Mouse (Mus musculus) midbrain, embryonic 16.5 days (tissue): ENCODE data around the gene 0610010K14Rik. TPM values are rescaled to one million over a fixed set of nuclear protein-coding genes. Genes with fewer than 3 reads are reported as not detected.

Source experiments
- ATAC-seq: fragments of 200-750 bp; cut with Nextera tagmentation; 2 replicates; pipeline ENCODE4 v1.8.0; 2017; ENCODE audit warnings: moderate TSS enrichment
- H3K27ac ChIP-seq: fragments of 300-500 bp; sonication (generic); 2 replicates; pipeline ENCODE4 v1.5.1; 2014; ENCODE audit warnings: mild to moderate bottlenecking, low read length, mixed read lengths
- H3K27me3 ChIP-seq: fragments of 300-500 bp; sonication (generic); 2 replicates; pipeline ENCODE4 v1.6.1; 2014; ENCODE audit warnings: low read depth, low read length, mixed read lengths; ENCODE audit not compliant: control insufficient read depth, insufficient read depth
- H3K36me3 ChIP-seq: fragments of 300-500 bp; sonication (generic); 2 replicates; pipeline ENCODE4 v1.6.1; 2014; ENCODE audit warnings: mild to moderate bottlenecking, low read length, moderate library complexity, mixed read lengths; ENCODE audit not compliant: control insufficient read depth, insufficient read depth
- H3K4me1 ChIP-seq: fragments of 300-500 bp; sonication (generic); 2 replicates; pipeline ENCODE4 v1.6.1; 2014; ENCODE audit warnings: mild to moderate bottlenecking, low read length, mixed read lengths; ENCODE audit not compliant: control insufficient read depth, insufficient read depth
- H3K4me2 ChIP-seq: fragments of 300-500 bp; sonication (generic); 2 replicates; pipeline ENCODE4 v1.6.1; 2014; ENCODE audit warnings: mild to moderate bottlenecking, low read length, mixed read lengths
- H3K4me3 ChIP-seq: fragments of 300-500 bp; sonication (generic); 2 replicates; pipeline ENCODE4 v1.5.1; 2014; ENCODE audit warnings: low read depth, mild to moderate bottlenecking, low read length, moderate library complexity, mixed read lengths
- H3K9ac ChIP-seq: fragments of 300-500 bp; sonication (generic); 2 replicates; pipeline ENCODE4 v1.6.1; 2014; ENCODE audit warnings: low read depth, low read length, mixed read lengths
- H3K9me3 ChIP-seq: fragments of 300-500 bp; sonication (generic); replicated peaks from 2 replicates; pipeline ENCODE4 v1.6.1; 2014; ENCODE audit warnings: mild to moderate bottlenecking, low read length, mixed read lengths; ENCODE audit not compliant: control insufficient read depth, poor library complexity, severe bottlenecking
- WGBS: fragments of 180-500 bp; shearing (Covaris S2); extraction: QIAGEN DNeasy Blood & Tissue Kit; methylation state at CpG from one replicate; pipeline ENCODE4 v1.1.7; 2014; 5-methylcytosine and 5-hydroxymethylcytosine counted together
- microRNA counts: library from miRNA; unstranded; fragments of <30 nt; microRNA quantifications from one replicate; lab custom pipeline; 2016
- microRNA-seq: library from miRNA; unstranded; fragments of <30 nt; microRNA quantifications from one replicate; pipeline ENCODE4, GENCODE M21; 2017
- polyA plus RNA-seq: library from polyadenylated mRNA; unstranded; fragments of >200 nt; fragmentation: Nextera tagmentation; extraction: Ambion mirVana; gene quantifications from 2 replicates; pipeline ENCODE4 v1.2.1, GENCODE M21; 2015

Gene 0610010K14Rik
- polyA plus RNA-seq, 1 experiment from 2014 or later = 165 TPM

DNA sequence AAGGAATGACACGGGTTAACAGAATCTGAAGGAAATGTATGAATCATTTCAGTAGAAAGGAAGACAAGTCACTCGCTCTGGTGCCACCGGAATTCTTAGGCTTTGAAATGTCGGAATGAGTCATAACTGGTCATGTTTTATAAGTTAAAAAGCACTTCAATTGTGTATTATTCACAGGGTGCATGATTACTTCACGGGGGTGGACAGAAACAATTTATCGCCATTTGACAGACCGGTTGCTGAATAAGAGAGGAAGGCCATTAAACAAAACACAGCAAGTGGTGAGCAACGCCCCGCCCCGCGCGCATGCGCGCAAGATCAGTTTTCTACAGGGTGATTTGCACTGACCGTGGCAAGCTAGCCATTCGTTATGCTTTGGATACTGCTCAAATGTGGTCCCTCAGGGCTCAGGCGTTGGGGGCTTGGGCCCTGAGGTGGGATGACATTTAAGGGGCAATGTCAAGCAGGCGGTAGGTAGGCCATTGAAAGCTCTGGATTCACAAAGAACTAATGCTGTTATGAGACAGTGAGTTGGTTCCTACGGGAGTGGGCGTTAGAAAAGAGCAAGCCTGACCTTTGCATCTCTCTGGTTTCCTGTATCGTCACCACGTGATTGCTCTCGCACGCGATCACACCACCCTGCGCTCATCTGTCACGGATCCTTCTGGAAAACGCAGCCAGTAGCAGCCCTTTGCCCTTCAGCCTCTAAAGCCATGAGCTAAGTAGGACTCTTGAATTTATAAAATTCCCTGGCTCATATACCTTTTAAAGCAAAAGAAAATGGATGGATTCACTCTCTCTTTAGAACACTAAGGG is 48.2 kb downstream of the 0610010K14Rik start:
- Histone ChIP-seq H3K4me2 (no peak overlapping the region), H3K4me3 (no peak overlapping the region), H3K27me3 (no peaks in the 10 kb centered on the region), H3K4me1 (no peaks in the 10 kb centered on the region), H3K9me3 (no peaks in the 10 kb centered on the region), H3K9ac (no peak overlapping the region), H3K36me3 (no peaks in the 10 kb centered on the region), H3K27ac (no peak overlapping the region)
- WGBS = 87% methylated on average over 28 of the region's 28 CpGs
- ATAC-seq = no peak

MicroRNAs within 50 kb of the gene (microRNA counts, 519-probe panel; counts per million panel counts)
- microRNA mmu-miR-195 (lab: Ali Mortazavi, UCI) = 386 counts per million, percentile 18 among the panel's probes with 10 or more counts
- microRNA mmu-miR-497 (lab: Ali Mortazavi, UCI) = 1,746 counts per million, percentile 35 among the panel's probes with 10 or more counts

Small RNAs within 50 kb of the gene (microRNA-seq; reads per million reads assigned to microRNA genes)
- gene Mir195a = 560 reads per million, percentile 73 among the genes with 10 or more reads in this experiment
- not detected for gene Mir497
- gene Mir497b = not detected

Other genes with a start within 250 kb of the 0610010K14Rik start
- gene Gabarap, start 246.8 kb downstream of the 0610010K14Rik start, polyA plus RNA-seq = 527 and 528 TPM in 2 replicates
- 51.2 and 58.6 TPM in 2 replicates for gene Phf23, start 242.1 kb downstream of the 0610010K14Rik start, polyA plus RNA-seq
- gene Dvl2, start 237.3 kb downstream of the 0610010K14Rik start, polyA plus RNA-seq = 21.9 and 26.1 TPM in 2 replicates
- 56.3 and 61.6 TPM in 2 replicates for gene Acadvl, start 222.5 kb downstream of the 0610010K14Rik start, polyA plus RNA-seq
- gene Dlg4, start 221.0 kb downstream of the 0610010K14Rik start, polyA plus RNA-seq = 23.4 and 30.0 TPM in 2 replicates
- 2.3 and 3.0 TPM in 2 replicates for gene Asgr1, start 183.8 kb downstream of the 0610010K14Rik start, polyA plus RNA-seq
- not detected in 2 replicates for gene Asgr2, start 145.3 kb downstream of the 0610010K14Rik start, polyA plus RNA-seq
- 1.1 and 1.2 TPM in 2 replicates for gene Mgl2, start 107.6 kb downstream of the 0610010K14Rik start, polyA plus RNA-seq
- gene Clec10a, start 81.7 kb downstream of the 0610010K14Rik start, polyA plus RNA-seq = 0.48 and 1.1 TPM in 2 replicates
- gene Slc16a11, start 25.2 kb downstream of the 0610010K14Rik start, polyA plus RNA-seq = 6.9 and 7.8 TPM in 2 replicates
- 12.7 and 13.6 TPM in 2 replicates for gene Slc16a13, start 16.9 kb downstream of the 0610010K14Rik start, polyA plus RNA-seq
- 5.1 and 5.3 TPM in 2 replicates for gene Bcl6b, start 8.1 kb downstream of the 0610010K14Rik start, polyA plus RNA-seq
- 12.0 and 12.7 TPM in 2 replicates for gene Gm21988, start 1.9 kb upstream of the 0610010K14Rik start, polyA plus RNA-seq
- gene Rnasek, start 1.9 kb upstream of the 0610010K14Rik start, polyA plus RNA-seq = 368 and 379 TPM in 2 replicates
- 0.34 and 0.49 TPM in 2 replicates for gene Alox12, start 17.4 kb upstream of the 0610010K14Rik start, polyA plus RNA-seq
- gene Alox12e, start 84.7 kb upstream of the 0610010K14Rik start, polyA plus RNA-seq = not detected in 2 replicates
- gene Alox15, start 114.1 kb upstream of the 0610010K14Rik start, polyA plus RNA-seq = 0.09 and 0.18 TPM in 2 replicates
- 33.0 and 35.0 TPM in 2 replicates for gene Pelp1, start 172.1 kb upstream of the 0610010K14Rik start, polyA plus RNA-seq
- gene Arrb2, start 194.7 kb upstream of the 0610010K14Rik start, polyA plus RNA-seq = 52.6 and 58.9 TPM in 2 replicates
- 44.1 and 45.9 TPM in 2 replicates for gene Med11, start 214.0 kb upstream of the 0610010K14Rik start, polyA plus RNA-seq
- gene Zmynd15, start 221.5 kb upstream of the 0610010K14Rik start, polyA plus RNA-seq = 0.35 and 0.49 TPM in 2 replicates
- 1.7 and 2.6 TPM in 2 replicates for gene Cxcl16, start 222.1 kb upstream of the 0610010K14Rik start, polyA plus RNA-seq